Mouse (Mus musculus): ENCODE data around the gene Nfib.

DNA sequence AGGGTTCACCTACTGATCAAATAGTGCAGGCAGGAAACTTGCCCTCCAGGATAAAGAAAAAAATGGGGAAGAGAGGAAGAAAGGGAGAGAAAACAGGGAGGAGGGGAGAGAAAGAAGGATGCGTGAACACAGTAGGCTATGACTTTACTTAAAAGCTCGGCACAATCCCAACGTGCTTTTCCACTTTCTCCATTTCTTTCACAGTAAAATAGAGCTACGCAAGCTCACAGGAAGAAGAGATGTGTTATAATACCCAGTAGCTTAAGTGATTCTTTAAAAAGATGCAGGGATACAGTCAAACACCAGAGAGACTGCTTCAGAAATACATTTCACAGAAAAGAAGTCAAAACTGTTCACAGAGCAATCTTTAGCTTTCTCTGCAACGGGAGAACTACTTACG is 366.6 kb downstream of the Nfib start:
- TF ChIP-seq CTCF (IDR thresholded peaks at IDR 0.05; ENCODE audit: borderline replicate concordance, control insufficient read depth, extremely low read depth, insufficient read depth, low read length, poor library complexity) (no peak), POLR2A (IDR thresholded peaks at IDR 0.05; ENCODE audit: control insufficient read depth, extremely low read depth, insufficient read depth, low read length, poor library complexity) (no peak)

Data from thymus, adult 2 months (tissue).